Mouse (Mus musculus) Patski (cell line): ENCODE data around the gene Scube3. TPM values are rescaled to one million over a fixed set of nuclear protein-coding genes. Genes with fewer than 3 reads are reported as not detected.

Source experiments
- ATAC-seq: fragments of 100-300 bp; one replicate; pipeline ENCODE4 v1.8.0; 2021
- CTCF ChIA-PET: fragments of 350-600 bp; sonication (Branson Sonifier 250); formaldehyde crosslinking; loops from one replicate; lab custom pipeline; 2022; ENCODE audit warnings: inconsistent platforms; lab: Charles Lee
- POLR2A ChIA-PET: fragments of 350-600 bp; sonication (Branson Sonifier 250); formaldehyde crosslinking; loops from one replicate; lab custom pipeline; 2022; ENCODE audit warnings: antibody characterized with exemption, inconsistent platforms; lab: Charles Lee
- DNase-seq: peaks from one replicate; pipeline ENCODE4 v3.0.0-alpha.2; 2011; ENCODE audit warnings: low read depth, low spot score
- H3K27me3 ChIP-seq: fragments of 371-371 bp; one replicate; pipeline ENCODE4 v1.5.1; 2021
- CTCF ChIP-seq: fragments of 100-300 bp; IDR thresholded peaks from one replicate; pipeline ENCODE4 v1.5.1; 2021
- in situ Hi-C: fragments of 300-500 bp; cut with MboI; formaldehyde crosslinking; loops from 3 replicates; pipeline ENCODE4 v1.11.1; 2018; ENCODE audit warnings: low pct_unique_long_range_greater_than_20kb, mixed read lengths
- polyA plus RNA-seq: library from polyadenylated mRNA; unstranded; gene quantifications from one replicate; pipeline ENCODE4 v1.2.3, GENCODE M21; 2021

Scube3 gene
- polyA plus RNA-seq, 1 experiment from 2014 or later, result 17.9 TPM

DNA sequence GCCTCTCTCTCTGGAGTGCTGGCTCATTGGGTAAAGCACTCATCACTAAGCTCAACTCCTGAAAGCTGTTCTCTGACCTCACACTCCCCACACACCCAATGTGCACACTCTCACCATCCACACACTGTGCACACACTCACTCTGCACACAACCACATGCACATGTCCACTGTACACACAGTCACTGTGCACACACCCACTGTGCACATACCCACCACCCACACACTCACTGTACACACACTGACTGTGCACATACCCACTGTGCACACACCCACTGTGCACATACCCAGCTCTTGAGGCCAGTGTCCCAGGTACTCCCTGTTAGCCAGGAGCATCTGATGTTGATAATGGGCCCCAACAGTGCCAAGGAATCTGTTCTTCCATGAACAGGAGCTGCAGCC, 10.8 kb upstream of the Scube3 start:
- in situ Hi-C loops, result no loop called here
- H3K27me3 ChIP-seq, result no peaks in the 10 kb centered on the region
- POLR2A ChIA-PET, result no interaction called here
- no peak for ATAC-seq
- TF ChIP-seq CTCF, result no peak
- CTCF ChIA-PET, result interaction anchor here (1.3 kb wide), 1 partner anchor 46 kb away, joined by 4 read pairs; no protein-coding TSS in a partner anchor
- DNase-seq, result no peak

DNA sequence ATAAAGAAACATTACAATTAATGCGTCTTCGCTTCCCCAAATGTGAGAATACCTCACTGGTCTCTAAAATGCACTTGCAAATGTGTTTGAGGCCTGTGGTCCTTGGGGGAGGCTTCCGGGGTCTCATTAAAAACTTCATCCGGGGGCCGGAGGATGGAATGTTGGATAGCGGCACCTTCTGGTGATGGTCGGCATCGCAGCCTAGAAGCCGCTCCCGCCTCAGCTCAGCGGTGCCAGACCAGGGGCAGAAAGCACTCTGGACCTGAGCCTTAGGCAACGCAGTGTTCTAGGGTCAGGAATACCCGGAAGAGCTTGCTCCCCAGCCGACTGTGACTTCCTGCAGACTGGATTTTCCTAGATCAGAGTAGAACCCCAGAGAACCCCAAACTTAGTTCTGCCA, 8.7 kb upstream of the Scube3 start:
- no peak for TF ChIP-seq CTCF
- DNase-seq, result no peak
- no peak for ATAC-seq
- ChIA-PET CTCF (interaction anchor here (0.7 to 2.5 kb wide), 7 partner anchors 11 to 48 kb away, joined by 3 to 14 read pairs (median 4); partner anchors contain the start of gene Scube3), POLR2A (no interaction called here)
- in situ Hi-C loops, result no loop called here
- H3K27me3 ChIP-seq, result no peaks in the 10 kb centered on the region

DNA sequence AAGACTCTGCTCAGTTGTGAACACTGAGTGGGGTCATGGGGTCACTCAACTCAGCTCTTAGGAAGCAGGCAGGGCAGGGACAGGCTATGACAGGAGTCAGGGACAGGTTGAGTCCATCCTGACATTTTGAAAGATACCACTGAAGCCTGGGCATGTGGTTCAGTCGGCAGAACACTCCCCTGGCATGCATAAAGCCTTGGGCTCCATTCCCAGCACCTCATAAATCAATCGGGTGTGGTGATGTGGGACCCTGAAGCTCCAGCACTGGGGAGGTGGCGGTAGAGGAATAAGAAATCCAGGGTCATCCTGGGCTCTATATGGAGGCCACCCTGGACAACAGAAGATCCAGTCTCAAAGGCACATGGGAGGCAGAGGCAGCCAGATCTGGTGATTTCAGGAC, 6.4 kb upstream of the Scube3 start:
- no peaks in the 10 kb centered on the region for H3K27me3 ChIP-seq
- DNase-seq, result no peak
- CTCF ChIA-PET, result interaction anchor here (1.8 to 2.5 kb wide), 2 partner anchors 13 to 53 kb away, joined by 6 read pairs; no protein-coding TSS in a partner anchor
- no peak for ATAC-seq
- in situ Hi-C loops, result no loop called here
- TF ChIP-seq CTCF, result no peak
- POLR2A ChIA-PET, result interaction anchor here (1.0 kb wide), 1 partner anchor 9 kb away, joined by 3 read pairs; no protein-coding TSS in a partner anchor

DNA sequence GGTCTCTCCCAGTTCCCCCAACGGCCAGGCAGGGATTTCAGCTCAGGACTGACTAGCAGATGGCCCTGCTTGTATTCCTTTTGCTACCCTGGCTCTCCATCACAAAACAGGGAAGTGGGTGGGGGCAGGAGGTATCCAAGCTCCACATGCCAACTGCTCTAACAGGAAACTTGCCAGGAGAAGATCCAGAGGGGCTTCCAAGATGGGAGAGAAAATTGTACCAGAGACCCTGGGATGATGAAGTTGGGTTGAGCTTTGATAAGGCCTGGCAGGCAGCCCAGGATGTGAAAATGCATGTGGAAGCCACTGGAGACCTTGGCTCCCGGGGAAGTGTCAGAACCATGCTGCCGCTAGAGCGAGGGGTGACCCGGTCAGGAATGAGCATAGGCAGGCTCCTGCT, 5.7 kb upstream of the Scube3 start:
- TF ChIP-seq CTCF, result no peak
- in situ Hi-C loops, result no loop called here
- ChIA-PET CTCF (no interaction called here), POLR2A (interaction anchor here (1.0 kb wide), 1 partner anchor 9 kb away, joined by 3 read pairs; no protein-coding TSS in a partner anchor)
- DNase-seq, result no peak
- no peaks in the 10 kb centered on the region for H3K27me3 ChIP-seq
- ATAC-seq, result no peak

DNA sequence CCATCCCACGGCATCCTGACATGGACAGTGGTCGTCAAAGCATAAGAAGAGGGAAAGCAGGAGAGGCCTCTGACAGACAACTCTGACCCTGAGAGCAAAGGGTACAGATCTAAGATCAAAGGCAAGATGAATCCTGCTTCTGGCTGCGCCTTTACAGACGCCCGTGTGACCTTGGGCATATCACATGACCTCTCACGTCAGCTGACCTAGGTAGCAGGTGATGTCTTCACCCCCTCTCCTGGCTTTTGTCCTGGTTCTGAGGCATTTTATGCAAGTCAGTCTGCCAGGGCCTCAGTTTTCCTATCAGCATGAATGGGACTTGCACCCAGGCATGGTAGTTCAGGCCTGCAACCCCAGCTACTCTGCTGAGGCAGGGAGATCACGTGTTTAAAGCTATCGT, 3.9 kb upstream of the Scube3 start:
- no peak for ATAC-seq
- POLR2A ChIA-PET, result no interaction called here
- H3K27me3 ChIP-seq, result no peaks in the 10 kb centered on the region
- in situ Hi-C loops, result no loop called here
- CTCF ChIA-PET, result no interaction called here
- no peak for TF ChIP-seq CTCF
- no peak for DNase-seq

DNA sequence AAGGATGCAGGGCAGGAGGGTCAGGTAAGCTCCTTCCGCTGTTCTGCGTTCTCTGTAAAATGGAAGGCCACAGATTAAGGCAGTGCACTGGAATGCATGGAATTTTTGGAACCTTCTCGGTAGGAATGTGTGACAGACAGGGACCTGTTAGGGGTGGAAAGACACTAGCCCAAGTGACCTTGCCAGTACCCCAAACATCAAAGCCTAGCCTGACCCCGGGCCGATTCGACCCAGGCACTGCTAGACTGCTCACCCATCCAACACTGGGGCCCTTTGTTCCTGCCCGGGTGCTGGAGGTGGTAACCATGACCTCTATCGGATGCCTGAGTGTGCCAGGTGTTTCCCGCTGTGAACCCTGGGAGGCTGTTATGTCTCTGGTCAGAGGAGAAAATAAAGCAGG, 3.3 kb upstream of the Scube3 start:
- H3K27me3 ChIP-seq, result no peaks in the 10 kb centered on the region
- no peak for TF ChIP-seq CTCF
- POLR2A ChIA-PET, result no interaction called here
- in situ Hi-C loops, result no loop called here
- ATAC-seq (no peak), DNase-seq (no peak)
- CTCF ChIA-PET, result interaction anchor here (1.7 kb wide), 1 partner anchor 53 kb away, joined by 4 read pairs; no protein-coding TSS in a partner anchor

DNA sequence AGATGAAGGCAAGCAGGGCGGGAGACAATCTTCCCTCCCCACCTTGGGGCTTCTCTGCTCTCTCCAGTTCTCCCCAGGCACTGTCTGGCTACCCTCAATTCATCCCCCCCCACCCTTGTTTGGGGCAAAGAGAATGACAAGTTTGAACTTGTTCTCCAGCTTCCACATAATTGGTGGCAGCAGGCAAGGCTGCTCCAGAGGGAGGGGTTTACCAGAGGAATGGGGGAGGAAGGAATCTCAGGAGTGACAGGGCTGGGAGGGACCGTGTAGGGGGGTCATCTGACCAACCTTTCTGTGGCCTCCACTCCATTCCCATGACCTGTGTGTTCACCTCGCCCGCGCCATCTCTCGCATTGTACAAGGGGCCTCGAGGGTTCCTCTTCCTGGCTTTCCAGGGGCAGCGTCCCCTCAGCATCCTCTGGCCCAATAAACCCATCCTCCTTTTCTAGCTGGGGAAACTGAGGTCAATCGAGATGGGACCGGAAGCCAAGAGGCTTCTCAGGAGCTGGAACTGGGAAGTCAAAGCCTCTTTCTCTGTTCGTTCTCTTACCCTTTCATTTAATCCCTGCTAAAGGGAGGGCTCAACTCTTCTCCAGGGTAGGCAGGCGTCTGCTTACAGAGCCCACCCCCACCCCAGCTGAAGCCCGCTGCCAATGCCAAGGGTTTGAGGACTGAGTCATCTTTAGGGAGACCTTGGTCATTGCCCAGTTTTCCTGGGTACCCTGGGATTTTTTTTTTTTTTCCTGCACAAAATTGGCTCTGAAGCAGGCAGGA, 1.3 kb upstream of the Scube3 start:
- H3K27me3 ChIP-seq, result no peaks in the 10 kb centered on the region
- POLR2A ChIA-PET, result no interaction called here
- no peak for TF ChIP-seq CTCF
- CTCF ChIA-PET, result interaction anchor here (1.3 kb wide), 1 partner anchor 55 kb away, joined by 3 read pairs; no protein-coding TSS in a partner anchor
- in situ Hi-C loops, result no loop called here
- ATAC-seq (no peak), DNase-seq (no peak)

DNA sequence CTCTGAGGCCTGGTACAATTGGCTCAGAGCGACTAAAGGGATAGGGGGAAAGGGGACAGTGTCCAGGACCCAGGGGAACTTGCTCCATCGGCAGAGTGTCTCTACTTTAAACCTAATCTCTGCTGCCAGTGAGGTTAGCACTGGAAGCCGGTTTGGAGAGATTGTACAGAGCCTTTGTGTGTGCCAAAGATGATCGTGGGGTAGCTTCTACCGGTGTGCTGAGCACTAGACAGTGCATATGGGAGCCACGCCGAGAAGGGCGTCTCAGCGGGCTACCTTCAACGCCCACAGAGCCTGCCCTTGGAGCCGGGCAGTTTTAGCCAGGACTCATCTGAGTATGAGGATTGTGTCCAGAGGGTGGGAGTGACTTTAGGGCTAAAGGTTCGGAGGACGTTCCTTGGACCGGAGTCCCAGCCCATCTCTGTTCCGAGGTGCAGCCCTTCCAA, 713 bp upstream of the Scube3 start:
- no peak for DNase-seq
- no peak for ATAC-seq
- CTCF ChIA-PET, result interaction anchor here (1.3 kb wide), 1 partner anchor 56 kb away, joined by 3 read pairs; no protein-coding TSS in a partner anchor
- H3K27me3 ChIP-seq, result no peaks in the 10 kb centered on the region
- POLR2A ChIA-PET, result no interaction called here
- no peak for TF ChIP-seq CTCF
- in situ Hi-C loops, result no loop called here

DNA sequence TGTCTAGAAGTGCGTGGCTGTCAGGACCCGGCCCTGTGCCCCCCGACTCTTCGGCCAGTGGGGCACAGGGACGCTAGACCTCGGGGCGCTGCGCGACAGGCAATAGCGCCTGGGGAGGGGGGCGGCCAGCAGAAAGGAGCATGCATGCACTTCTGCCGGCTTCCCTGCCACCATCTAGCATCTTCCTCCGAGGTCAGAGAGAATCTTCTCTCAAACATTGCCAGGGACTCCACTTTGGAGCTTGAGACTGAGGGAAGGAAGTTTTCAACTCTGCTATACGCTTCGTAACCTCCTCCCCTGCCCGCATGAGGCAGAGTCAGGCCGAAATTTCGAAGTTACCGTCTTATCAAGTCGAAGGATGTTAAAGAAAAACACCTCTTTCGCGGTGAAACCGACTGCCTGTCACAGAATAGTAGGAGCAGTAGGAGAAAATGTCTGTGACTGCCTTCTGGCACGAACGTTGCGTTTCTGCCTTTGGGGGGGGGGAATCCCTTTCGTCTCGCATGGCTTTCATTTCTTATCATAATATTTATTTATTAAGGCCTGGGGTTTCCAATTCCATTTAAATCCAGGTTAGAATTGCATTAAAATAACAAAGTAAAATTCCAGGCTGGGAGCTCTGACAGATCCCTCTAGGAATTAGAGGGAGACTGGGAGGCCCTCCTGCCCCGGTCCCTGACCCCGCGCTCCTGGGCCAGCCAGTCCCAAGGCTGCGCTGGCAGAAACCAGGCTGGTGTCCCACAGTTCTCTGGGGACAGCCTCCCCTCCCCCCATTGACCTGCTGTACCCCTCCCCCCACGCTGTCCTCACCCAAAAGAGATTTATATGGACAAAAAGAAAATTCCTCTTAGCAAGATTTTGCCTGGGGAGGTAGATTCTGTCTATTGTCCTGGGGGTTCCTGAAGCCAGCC, 1.0 kb downstream of the Scube3 start:
- in situ Hi-C loops, result no loop called here
- no peak for DNase-seq
- TF ChIP-seq CTCF, result no peak

DNA sequence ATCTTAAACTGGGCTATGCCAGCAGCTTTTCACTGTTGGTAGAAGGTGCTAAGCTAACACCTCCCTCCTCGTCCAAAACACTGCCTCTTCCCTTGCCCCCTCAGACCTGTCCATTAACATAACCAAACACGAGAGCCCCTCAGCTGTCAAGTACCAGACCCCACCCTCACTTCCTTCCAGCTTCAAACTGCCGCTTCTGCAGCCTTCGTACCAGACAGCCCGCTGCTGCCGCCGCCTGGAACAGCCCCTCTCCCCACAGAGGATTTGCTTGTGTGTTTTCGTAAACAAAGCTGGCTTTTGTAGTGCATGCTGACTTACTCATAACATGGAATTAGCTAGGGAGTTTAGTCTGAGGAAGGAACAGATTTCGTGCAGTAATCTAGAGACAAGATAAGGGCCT, 1.8 kb downstream of the Scube3 start:
- ChIA-PET POLR2A (no interaction called here), CTCF (interaction anchor here (1.4 to 4.3 kb wide), 4 partner anchors 10 to 58 kb away, joined by 6 to 16 read pairs (median 10); no protein-coding TSS in a partner anchor)
- TF ChIP-seq CTCF, result no peak
- H3K27me3 ChIP-seq, result no peaks in the 10 kb centered on the region
- DNase-seq, result no peak
- no peak for ATAC-seq
- in situ Hi-C loops, result no loop called here

More for the DNA sequence above, 1.0 kb downstream of the Scube3 start:
- peak; percentile 22 for ATAC-seq
- no peaks in the 10 kb centered on the region for H3K27me3 ChIP-seq
- ChIA-PET POLR2A (no interaction called here), CTCF (interaction anchor here (4.1 to 4.3 kb wide), 2 partner anchors 9 to 21 kb away, joined by 14 to 16 read pairs; no protein-coding TSS in a partner anchor)
